Mouse (Mus musculus): ENCODE results near the gene Olfr1221. TPM values are rescaled to one million over a fixed set of nuclear protein-coding genes. Genes with fewer than 3 reads are reported as not detected.

Gene Olfr1221
- polyA plus RNA-seq, 1 experiment from 2014 or later: not detected

Other genes starting within 250 kb of the Olfr1221 start
- gene Olfr1208, start 215.0 kb downstream of the Olfr1221 start, polyA plus RNA-seq (2015; fragmentation: Nextera tagmentation; extraction: Ambion mirVana): not detected in 2 replicates
- not detected in 2 replicates for gene Olfr1209, start 202.1 kb downstream of the Olfr1221 start, polyA plus RNA-seq (2015; fragmentation: Nextera tagmentation; extraction: Ambion mirVana)
- not detected in 2 replicates for gene Olfr1211, start 179.2 kb downstream of the Olfr1221 start, polyA plus RNA-seq (2015; fragmentation: Nextera tagmentation; extraction: Ambion mirVana)
- gene Olfr1212, start 163.3 kb downstream of the Olfr1221 start, polyA plus RNA-seq (2015; fragmentation: Nextera tagmentation; extraction: Ambion mirVana): not detected in 2 replicates
- not detected in 2 replicates for gene Gm13762, start 137.0 kb downstream of the Olfr1221 start, polyA plus RNA-seq (2015; fragmentation: Nextera tagmentation; extraction: Ambion mirVana)
- not detected in 2 replicates for gene Olfr1214, start 124.6 kb downstream of the Olfr1221 start, polyA plus RNA-seq (2015; fragmentation: Nextera tagmentation; extraction: Ambion mirVana)
- gene Olfr1215, start 110.3 kb downstream of the Olfr1221 start, polyA plus RNA-seq (2015; fragmentation: Nextera tagmentation; extraction: Ambion mirVana): not detected in 2 replicates
- not detected in 2 replicates for gene Olfr1216, start 98.9 kb downstream of the Olfr1221 start, polyA plus RNA-seq (2015; fragmentation: Nextera tagmentation; extraction: Ambion mirVana)
- not detected in 2 replicates for gene Olfr1217, start 85.2 kb downstream of the Olfr1221 start, polyA plus RNA-seq (2015; fragmentation: Nextera tagmentation; extraction: Ambion mirVana)
- not detected in 2 replicates for gene Olfr1218, start 56.1 kb downstream of the Olfr1221 start, polyA plus RNA-seq (2015; fragmentation: Nextera tagmentation; extraction: Ambion mirVana)
- gene Olfr1219, start 33.8 kb downstream of the Olfr1221 start, polyA plus RNA-seq (2015; fragmentation: Nextera tagmentation; extraction: Ambion mirVana): not detected in 2 replicates
- gene Olfr1220, start 10.4 kb downstream of the Olfr1221 start, polyA plus RNA-seq (2015; fragmentation: Nextera tagmentation; extraction: Ambion mirVana): not detected in 2 replicates
- gene Olfr1222, start 15.8 kb upstream of the Olfr1221 start, polyA plus RNA-seq (2015; fragmentation: Nextera tagmentation; extraction: Ambion mirVana): not detected in 2 replicates
- not detected in 2 replicates for gene Olfr1223, start 34.3 kb upstream of the Olfr1221 start, polyA plus RNA-seq (2015; fragmentation: Nextera tagmentation; extraction: Ambion mirVana)
- gene Olfr1224-ps1, start 46.8 kb upstream of the Olfr1221 start, polyA plus RNA-seq (2015; fragmentation: Nextera tagmentation; extraction: Ambion mirVana): not detected in 2 replicates
- gene Olfr1225, start 57.4 kb upstream of the Olfr1221 start, polyA plus RNA-seq (2015; fragmentation: Nextera tagmentation; extraction: Ambion mirVana): not detected in 2 replicates
- gene Olfr1226, start 82.8 kb upstream of the Olfr1221 start, polyA plus RNA-seq (2015; fragmentation: Nextera tagmentation; extraction: Ambion mirVana): not detected in 2 replicates
- gene Olfr1228, start 136.8 kb upstream of the Olfr1221 start, polyA plus RNA-seq (2015; fragmentation: Nextera tagmentation; extraction: Ambion mirVana): not detected in 2 replicates
- gene Olfr1229, start 170.7 kb upstream of the Olfr1221 start, polyA plus RNA-seq (2015; fragmentation: Nextera tagmentation; extraction: Ambion mirVana): not detected in 2 replicates
- not detected in 2 replicates for gene Olfr1230, start 180.0 kb upstream of the Olfr1221 start, polyA plus RNA-seq (2015; fragmentation: Nextera tagmentation; extraction: Ambion mirVana)
- gene Olfr1231, start 189.8 kb upstream of the Olfr1221 start, polyA plus RNA-seq (2015; fragmentation: Nextera tagmentation; extraction: Ambion mirVana): not detected in 2 replicates
- not detected in 2 replicates for gene Olfr1232, start 212.4 kb upstream of the Olfr1221 start, polyA plus RNA-seq (2015; fragmentation: Nextera tagmentation; extraction: Ambion mirVana)
- gene Olfr1233, start 225.1 kb upstream of the Olfr1221 start, polyA plus RNA-seq (2015; fragmentation: Nextera tagmentation; extraction: Ambion mirVana): not detected in 2 replicates
- gene Olfr1234, start 247.6 kb upstream of the Olfr1221 start, polyA plus RNA-seq (2015; fragmentation: Nextera tagmentation; extraction: Ambion mirVana): not detected in 2 replicates

All from neural tube, embryonic 15.5 days (tissue).